Mouse (Mus musculus): ENCODE results near the gene Cntn5.

Cntn5 gene

DNA sequence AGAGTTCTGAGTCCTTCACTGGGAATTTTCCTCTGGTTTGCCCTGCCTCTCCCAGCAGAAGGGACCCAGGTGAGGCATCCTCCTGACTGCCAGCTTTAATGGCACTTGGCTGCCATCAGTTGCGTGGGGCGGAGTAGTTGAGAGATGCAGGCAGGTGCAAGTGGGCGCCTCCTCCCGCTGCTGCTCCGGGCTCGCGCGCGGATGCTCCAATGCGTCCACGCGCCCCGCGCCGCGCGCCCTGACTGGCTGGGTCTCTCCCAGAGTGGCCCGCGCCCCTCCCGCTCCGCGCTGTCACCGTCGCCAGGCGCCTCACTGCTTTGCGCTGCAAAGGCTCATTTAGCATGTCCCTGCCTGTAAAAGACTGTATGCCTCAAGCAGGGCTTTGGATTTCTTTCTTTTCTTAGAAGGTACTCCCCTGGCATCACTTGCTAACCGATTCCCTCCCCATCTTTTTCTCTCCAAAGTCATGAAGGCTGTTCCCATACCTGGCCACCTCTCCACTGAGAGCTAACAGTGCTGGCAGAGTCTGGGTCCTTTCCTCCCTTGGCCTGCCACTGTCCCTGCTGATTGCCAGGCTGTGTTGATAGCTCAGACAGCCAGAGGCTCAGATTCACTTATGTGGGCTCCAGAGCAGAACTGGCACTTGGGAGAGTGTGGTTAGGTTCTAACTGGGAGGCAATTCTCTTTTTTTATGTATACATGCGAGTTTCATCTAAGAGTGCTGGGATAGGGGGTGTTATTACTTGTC lies at the start of gene Cntn5:
TSS of gene Cntn5 (minus strand) at position 160 of the 748 bp plus-strand sequence.
- no peak for DNase-seq (ENCODE audit: low spot score)

DNA sequence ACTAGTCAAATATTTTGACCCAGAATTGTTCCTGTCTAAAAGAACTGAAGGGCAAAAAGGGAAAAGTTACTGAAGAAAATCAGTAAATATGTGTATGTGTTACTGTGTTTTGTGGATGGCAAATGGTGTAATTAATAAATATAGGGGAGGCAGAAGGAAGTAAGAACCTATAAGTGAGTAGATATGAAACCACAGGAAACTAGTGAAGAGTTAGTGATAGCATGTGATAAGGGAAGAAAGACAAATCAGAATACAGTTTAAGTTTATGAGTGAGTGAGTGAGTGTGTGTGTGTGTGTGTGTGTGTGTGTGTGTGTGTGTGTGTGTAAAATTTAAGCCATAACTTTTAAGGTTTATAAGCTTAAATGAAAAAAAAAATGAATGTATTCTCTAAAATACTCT lies 45.9 kb upstream of the Cntn5 start:
- no peak for DNase-seq (ENCODE audit: low spot score)

DNA sequence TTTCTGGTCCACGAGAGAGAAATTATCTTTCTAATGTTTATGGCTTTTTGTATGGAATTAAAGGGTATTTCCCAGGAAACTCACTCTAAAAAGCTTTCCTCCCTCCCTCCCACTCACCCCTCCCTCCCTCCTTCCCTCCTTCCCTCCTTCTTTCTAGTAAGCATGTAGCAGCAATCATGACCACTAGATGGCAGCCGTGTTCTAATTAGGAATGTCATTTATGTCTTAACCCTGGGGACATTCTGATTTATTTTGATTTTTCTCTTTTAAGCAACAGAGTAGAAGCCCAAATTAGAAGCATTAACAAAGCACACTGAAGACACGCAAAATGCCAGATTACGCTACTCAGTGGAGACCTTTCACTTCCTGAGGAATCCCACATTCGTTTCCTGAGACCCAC lies 5.0 kb upstream of the Cntn5 start:
- peak; percentile 60 for DNase-seq (ENCODE audit: low spot score)

DNA sequence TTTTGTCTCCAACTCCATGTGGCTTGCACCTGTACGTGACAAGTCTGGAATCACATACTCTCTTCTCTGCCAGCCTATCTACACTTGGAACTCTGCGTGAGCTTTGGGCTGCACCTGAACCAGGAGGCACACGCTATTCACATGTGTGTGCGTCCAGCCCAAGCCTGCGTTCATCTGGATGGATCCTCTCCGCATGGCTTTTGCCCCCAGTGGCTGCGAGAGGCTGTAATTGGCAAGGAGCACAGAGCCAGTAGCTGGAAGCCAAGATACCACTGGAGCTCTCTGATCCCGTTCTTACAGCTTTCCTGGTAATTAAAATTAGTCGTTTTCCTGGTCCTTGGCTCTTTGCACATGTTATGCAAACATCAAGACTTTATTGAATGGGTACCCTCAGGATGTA lies 1.1 kb upstream of the Cntn5 start:
- DNase-seq (ENCODE audit: low spot score), result no peak

DNA sequence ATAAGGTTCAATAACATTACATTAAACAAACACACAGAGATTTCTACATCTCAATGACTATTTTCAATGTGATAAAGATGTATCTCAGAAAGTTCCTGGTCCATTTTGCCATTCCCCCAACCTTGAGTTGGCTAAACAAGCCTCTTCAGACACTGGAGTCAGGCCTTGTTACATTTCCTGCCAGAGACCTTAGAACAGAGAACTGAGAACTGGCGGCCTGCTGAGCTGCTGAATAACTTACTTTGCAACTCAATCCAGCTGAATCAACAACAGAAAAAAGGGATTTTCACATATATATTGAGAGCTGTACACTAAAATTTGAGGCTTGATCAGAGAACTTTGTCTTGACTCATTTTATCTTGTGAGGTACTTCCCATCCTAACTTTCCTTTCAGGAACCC lies 24.8 kb downstream of the Cntn5 start:
- no peak for DNase-seq (ENCODE audit: low spot score)

DNA sequence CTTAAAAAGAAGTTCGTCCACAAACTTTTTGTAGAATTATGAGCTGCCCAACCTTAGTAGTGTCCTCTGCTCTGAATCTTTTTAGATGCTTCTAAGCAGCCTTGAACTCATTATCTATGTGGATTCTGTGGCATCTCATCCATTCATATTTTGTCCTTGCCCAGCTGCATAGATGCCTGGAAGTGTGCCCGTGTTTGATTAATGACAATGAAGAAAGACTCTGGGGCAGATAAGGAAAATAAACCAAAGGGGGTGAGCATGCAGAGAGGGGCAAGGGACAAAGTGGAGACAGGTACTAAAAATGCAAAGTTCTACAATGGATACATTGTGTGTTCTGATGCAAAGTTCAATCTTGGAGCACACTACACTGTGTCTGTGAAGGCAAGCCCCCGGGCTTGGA lies 30.7 kb downstream of the Cntn5 start:
- no peak for DNase-seq (ENCODE audit: low spot score)

DNA sequence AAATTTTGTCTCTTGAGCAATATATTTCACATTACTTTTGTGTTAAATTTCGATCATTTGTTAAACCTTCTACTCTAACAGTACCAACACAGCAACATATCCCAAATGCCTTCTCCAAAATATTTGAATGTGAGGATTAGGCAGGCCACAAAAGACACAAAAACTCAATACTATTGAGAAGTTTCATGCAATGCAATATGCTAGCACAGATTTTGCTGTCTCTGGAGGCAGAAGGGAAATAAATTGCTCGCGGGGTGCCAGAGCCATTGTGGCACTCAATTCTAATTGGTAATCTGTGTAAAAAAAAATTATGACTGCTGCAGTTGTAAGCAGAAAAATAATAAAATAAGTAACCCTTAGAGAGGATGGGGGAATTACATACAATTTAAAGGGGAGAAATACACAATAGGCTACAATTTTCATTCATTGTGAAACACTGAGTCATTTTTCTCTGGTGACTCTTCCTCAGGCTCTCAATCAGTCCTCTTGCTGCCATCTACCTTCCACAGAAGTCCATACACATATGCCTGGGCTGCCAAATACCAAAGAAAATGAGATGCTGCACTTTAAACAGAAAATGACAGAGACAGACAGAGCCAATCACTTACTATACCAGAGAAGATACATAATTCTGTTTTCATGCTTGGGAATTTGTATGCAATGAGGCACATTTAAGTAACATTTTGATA lies 48.2 kb downstream of the Cntn5 start:
- no peak for DNase-seq (ENCODE audit: low spot score)

DNA sequence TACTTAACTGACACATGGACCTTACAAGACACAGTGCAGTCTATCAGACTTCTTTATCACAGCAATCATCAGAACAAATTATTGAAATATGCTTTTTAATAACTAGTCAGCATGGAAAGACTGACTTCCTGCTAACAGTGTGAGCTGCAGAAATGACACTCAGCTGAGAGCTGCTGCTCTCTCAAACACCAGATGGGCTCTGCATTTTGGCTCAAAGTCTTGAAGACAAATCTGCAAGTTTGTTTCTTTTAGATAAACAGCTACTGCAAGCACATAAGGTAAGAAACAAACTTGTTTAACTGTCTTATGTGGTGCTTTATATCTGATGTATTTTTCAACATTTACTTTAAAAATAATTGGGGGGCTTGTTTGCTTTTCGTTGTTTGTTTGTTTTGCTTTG lies 87.9 kb downstream of the Cntn5 start:
- DNase-seq (ENCODE audit: low spot score), result no peak

DNA sequence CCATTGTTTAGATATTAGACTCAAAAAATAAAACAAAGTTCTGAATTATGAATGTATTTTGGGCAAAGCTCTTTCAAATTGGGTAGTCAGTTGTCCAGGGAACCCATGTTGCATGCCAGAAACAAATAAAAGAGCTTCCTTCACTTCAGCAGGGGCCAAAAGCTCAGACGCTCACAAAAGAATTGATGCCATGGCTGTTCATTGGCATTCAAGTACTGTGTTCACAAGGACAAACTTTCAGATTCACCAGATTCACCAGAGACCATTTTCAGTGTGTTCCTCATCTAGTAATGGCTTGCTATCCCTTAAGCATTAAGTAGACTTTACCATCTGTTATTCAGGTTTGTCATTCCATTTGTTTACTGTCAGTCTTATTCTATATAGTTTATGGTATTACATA lies 107.4 kb downstream of the Cntn5 start:
- DNase-seq (ENCODE audit: low spot score), result no peak

DNA sequence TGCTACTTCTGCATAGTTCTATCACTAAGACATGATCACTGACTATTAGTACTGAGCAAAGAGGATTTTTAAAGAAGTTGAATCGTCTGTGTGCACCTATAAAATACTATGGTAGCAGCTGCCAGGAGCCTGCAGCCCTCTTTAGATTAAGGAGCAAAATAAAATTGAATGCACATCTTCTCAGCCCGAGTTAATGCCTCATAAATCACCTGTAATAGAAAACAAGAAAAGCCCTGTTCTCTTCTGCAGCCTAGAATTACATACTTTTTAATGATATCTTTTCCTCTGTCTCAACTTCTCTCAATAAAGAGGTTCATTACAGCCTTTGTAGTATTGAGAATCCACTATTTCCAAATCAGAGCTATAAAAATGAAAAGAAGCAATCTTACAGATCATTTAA lies 109.5 kb downstream of the Cntn5 start:
- no peak for DNase-seq (ENCODE audit: low spot score)

DNA sequence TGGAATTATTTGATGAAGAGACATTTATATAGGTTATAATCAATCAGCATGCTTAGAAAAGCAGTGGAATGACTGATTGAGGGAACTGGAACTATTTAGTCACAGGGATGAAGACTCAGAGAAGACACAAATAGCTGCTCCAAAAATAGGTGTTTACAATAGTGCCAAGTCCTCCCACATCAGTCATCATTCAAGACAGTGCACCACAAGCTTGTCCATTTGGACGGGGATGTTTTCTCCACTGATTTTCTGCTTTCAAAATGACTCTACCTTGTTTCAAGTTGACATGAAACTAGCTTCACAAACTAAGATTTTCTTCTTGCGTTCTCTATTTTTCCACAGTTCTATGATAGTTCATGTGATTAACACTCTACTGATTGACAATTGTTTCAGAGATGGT lies 172.7 kb downstream of the Cntn5 start:
- DNase-seq (ENCODE audit: low spot score), result no peak

DNA sequence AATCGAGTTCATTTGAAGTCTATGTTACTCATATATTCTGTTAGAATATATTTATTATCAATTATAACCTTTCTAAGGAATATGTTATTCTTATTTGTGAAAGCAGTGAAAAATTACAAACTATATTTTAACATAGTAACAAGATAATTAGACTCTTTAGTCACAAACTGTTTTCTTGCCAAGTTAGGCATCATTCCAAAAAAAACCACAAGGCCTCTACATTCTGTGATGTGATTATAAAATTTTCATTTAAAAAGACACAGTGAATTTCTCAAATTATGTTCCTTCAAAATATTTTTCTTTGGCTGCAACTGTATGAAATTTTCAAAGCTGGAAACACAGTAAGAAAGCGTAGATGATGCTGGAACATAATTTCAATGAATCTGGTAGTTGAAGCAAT lies 180.4 kb downstream of the Cntn5 start:
- no peak for DNase-seq (ENCODE audit: low spot score)

DNA sequence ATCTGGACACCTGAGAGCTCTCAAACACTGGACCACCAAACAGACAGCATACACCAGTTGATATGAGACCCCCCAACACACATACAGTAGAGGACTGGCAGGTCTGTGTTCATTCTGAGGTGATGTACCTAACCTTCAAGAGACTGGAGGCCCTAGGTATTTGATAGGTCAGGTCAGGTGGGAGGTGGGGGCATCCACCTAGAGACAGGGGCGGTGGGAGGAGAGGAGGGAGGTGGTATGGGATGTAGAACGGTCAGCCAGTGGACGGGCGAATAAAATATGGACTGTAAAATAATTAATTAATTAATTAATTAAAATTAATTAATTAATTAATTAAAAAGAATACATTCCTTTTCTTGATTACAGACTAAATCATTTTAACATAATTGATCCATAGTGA lies 182.5 kb downstream of the Cntn5 start:
- DNase-seq (ENCODE audit: low spot score), result no peak

DNA sequence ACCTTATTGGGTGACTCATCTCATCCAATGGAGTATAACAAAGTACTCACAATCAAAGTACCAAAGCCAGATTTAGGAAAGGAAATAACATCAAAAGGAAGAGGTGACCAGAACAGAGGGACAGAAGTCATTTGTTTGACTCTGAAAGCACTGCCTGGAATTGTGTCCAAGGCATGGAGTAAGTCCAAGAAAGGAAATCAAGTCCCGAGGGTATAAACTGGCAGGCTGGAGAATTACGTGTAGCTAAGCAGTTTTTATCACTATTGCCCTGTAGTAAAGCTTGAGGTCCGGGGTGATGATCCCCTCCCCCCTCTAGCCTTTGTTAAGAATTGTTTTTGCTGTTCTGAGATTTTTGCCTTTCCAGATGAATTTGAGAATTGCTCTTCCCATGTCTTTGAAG lies 185.6 kb downstream of the Cntn5 start:
- no peak for DNase-seq (ENCODE audit: low spot score)

DNA sequence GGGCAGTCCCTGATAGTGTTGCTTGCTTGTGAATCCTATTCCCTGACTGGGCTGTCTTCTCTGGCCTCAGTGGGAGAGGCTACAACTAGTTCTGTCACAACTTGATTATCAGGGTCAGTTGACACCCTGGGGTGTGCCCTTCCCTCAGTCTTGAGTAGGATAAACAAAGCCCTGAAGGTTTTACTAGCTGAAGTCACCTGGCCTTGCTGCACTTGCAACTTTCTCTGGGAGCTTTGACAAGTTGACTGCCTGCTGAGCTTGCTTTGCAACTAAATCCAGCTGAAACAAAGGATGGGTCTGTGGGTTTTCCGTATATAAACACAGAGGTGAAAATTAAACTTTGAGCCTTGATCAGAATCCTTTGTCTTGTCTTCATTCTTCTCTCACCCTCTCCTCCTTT lies 190.9 kb downstream of the Cntn5 start:
- DNase-seq (ENCODE audit: low spot score), result no peak

DNA sequence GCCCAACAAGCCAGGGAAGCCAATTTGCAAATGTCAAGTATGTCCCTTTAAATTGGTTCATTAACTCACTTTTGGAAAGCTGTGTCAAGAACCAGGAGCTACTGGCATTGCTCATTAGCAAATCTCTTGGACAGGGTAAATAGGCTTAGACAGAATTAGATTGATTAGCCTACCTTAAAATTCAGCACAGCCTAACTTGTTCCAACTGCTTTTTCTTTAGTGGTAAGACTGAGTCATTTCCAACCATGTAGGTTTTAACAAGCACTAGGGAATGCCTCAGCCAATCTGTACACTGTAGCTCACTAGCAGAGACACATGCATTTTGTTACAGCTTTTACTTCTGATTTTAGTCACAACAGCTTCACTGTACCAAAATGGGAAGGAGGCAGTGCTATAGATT lies 222.9 kb downstream of the Cntn5 start:
- DNase-seq (ENCODE audit: low spot score), result no peak

DNA sequence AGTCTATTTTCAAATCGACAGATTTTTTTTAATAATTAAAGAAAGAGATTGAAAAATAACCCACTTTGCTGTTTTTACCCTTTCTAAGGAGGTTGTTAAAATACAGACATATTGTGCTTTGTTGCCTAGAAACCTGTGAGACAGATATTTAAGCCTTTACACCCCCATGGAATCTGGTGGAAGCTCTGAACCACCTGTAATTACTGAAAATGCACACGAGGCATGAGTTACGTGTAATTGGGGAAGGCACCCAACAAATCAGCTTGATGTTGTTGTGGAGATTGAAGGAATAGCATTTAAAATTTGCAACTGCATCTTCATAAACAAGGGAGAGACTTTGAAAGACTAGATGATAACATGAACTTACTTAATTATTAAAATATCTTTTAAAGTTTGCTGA lies 223.4 kb downstream of the Cntn5 start:
- no peak for DNase-seq (ENCODE audit: low spot score)

DNA sequence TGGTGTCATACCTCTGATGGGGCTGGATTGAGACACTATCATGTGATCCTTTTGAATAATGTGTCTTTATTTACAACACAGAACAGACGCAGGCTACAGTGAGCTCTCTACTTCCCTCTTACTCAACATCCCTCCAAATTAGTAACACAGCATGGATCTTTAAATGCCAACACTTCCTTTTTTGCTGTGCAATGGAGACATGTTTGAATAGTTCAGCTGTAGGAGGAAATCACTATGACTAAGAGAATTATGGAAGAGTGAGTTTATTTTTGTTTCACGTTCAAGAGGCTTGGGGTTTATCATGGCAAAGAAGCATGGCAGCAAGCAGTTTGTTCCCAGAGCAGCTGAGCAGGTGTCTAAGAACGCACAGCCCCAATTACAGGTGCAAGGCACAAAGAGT lies 235.9 kb downstream of the Cntn5 start:
- no peak for DNase-seq (ENCODE audit: low spot score)

DNA sequence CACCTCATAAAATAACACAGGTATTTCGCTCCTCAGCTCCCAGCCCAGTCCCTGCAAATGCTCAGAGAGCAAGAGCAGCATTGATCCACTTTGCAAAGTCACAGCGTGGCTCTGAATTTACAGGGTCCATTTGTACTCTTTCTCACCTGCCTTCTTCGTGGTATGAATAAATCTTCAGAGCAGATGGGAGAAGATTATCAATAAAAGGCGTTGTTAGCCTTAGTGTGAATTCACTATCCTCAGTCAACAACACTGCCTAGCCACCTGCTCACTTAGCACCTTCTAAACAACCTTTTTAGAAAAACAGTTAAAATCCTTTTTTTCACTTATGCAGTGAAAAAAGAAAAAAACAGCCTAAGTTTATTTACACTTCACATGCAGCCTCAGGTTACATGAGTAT lies 237.1 kb downstream of the Cntn5 start:
- DNase-seq (ENCODE audit: low spot score), result no peak

DNA sequence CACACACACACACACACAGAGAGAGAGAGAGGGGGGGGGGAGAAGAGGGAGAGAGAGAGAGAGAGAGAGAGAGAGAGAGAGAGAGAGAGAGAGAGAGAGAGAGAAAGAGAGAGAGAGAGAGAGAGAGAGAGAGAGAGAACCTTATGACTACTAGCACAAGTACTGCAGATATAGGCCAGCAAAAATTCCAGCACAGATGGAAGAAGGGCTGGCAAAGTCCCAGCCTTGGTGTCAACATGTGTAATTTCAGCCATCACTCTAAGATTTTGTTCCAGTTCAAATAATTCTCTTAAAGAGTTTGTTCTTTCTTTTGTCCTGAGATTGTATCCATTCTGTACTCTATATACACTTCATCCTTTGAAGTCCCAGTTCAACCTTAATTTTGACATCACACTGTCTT lies 238.8 kb downstream of the Cntn5 start:
- no peak for DNase-seq (ENCODE audit: low spot score)

DNA sequence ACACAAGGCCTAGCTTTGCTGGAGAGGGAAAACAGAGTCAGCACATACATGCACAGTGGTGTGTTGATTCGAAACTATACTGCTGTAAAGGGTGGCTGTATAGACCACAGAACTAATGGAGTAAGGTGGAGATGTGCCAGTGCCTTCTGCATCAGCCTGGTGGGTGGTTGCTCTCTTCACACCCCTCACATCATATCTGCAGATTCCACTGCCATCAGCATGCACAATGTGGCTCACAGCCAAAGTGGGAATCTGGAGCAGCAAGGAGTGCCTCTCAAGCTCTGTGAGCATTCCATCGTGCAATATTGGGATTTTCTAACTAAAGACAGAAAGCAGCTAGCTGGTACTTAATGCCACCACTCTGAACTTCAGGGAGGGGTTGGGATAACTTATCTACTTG lies 241.5 kb downstream of the Cntn5 start:
- no peak for DNase-seq (ENCODE audit: low spot score)

DNA sequence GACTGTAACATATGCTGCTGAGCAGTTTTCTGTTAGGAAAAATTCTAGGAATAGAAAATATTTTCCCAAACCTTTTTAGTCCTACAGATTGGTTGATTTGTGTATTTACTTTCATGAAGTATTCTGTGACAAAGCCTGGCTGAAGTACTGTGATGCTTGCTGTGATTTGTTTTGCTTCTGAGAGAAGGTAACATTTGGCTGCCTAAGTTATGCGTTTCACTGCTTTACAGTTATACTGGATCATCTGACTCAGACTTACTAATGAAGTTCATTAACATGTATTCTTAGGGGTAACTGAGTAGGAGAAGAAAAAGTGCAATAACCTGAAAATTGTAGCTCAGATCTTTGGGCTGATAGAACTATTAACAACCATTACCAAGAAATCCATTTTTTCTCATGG lies 245.1 kb downstream of the Cntn5 start:
- DNase-seq (ENCODE audit: low spot score), result no peak

DNA sequence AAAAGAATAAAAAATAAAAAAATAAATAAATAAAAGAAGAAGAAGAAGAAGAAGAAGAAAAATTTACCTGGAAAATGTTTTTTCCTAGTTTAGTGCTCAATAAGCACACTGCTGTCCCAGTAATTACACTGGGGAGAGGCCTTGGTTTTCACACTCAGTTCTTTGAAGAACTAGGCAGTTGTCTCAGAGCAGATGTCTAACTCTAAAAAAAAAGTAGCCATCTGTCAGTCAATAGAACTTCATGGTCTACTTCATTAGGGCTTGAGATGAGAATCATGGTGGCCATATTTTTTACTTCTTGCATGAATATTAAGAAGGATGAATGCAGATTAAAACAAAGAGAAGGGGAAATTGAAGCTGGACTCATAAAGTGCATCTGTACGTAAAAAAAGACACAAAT lies 246.5 kb downstream of the Cntn5 start:
- no peak for DNase-seq (ENCODE audit: low spot score)

DNA sequence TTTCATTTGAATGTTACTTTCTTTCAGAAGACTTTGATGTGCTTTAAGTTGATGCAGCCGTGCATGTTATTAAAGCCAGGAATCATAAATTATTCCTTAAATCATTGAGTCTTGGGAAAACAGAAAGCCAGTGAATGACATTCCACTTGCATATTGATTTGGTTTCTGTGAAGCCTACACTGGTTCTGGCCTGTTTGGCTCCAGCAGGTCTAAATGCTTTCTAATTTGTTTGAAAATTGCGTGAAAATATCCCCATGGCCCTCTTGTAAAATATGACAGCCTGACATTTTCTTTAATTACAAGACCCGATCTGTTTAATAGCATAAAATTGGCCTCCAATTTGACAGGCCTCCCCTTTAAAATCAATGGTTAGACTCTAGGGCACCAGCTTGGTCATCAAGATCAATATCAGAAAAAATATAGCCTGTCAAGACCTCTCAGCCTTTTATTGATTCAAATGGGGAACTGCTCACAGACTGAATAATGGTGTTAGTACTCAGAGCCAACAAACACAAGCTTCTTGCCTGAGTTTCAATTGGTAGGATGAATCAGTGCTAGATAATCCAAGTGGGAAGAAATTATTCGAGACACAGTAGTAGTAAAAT lies 247.3 kb downstream of the Cntn5 start:
- no peak for DNase-seq (ENCODE audit: low spot score)

All from ovary, postnatal 14 days (tissue).